Mouse (Mus musculus) ES-Bruce4 (cell line): ENCODE results near the gene Csrnp2.

Source experiments
- CTCF ChIP-seq: IDR thresholded peaks from one replicate; pipeline ENCODE4 v1.8.1; 2011; ENCODE audit warnings: low read depth, low read length
- EP300 ChIP-seq: IDR thresholded peaks from 2 replicates; pipeline ENCODE4 v1.6.1; 2011; ENCODE audit warnings: low read depth, low read length; ENCODE audit not compliant: insufficient read depth
- POLR2A ChIP-seq: IDR thresholded peaks from one replicate; pipeline ENCODE4 v1.8.1; 2011; ENCODE audit warnings: low read length; ENCODE audit not compliant: insufficient read depth

- TF ChIP-seq EP300 (no peak), POLR2A (no peak), CTCF (no peak)
These were observed 3.3 kb downstream of the Csrnp2 start for GRCm38 (mm10) chr15:100491966-100492365.
